Mouse (Mus musculus) MEL (cell line): ENCODE results near the gene Gabrb3. TPM values are rescaled to one million over a fixed set of nuclear protein-coding genes. Genes with fewer than 3 reads are reported as not detected.

Source experiments
- DNase-seq: peaks from one replicate; pipeline ENCODE4 v3.0.0; 2011; ENCODE audit warnings: low read depth, low spot score
- H3K27ac ChIP-seq: 2 replicates; pipeline ENCODE4 v1.5.1; 2012; ENCODE audit warnings: low read depth, mild to moderate bottlenecking, control low read depth, low read length, moderate library complexity; ENCODE audit not compliant: control insufficient read depth
- H3K27me3 ChIP-seq, 2 experiments: fragments of 150-350 bp in 1 of 2; sonication (generic) in 1 of 2; 2 replicates each; pipeline ENCODE4 v1.6.1; 2012; ENCODE audit warnings: low read length in 2 of 2, mild to moderate bottlenecking in 2 of 2, improper control_type of control experiment in 1 of 2, moderate library complexity in 1 of 2; ENCODE audit not compliant: insufficient read depth in 2 of 2, control insufficient read depth in 1 of 2
- H3K36me3 ChIP-seq, 2 experiments: 2 replicates each; pipeline ENCODE4 v1.6.1; 2012 to 2014; ENCODE audit warnings: low read length in 2 of 2, improper control_type of control experiment in 1 of 2, inconsistent platforms in 1 of 2, mild to moderate bottlenecking in 1 of 2; ENCODE audit not compliant: insufficient read depth in 2 of 2, control insufficient read depth in 1 of 2
- H3K4me1 ChIP-seq, 2 experiments: fragments of 150-350 bp in 1 of 2; sonication (generic) in 1 of 2; 2 replicates each; pipeline ENCODE4 v1.6.1; 2012; ENCODE audit warnings: low read length in 2 of 2, improper control_type of control experiment in 1 of 2, mild to moderate bottlenecking in 1 of 2; ENCODE audit not compliant: insufficient read depth in 2 of 2, control insufficient read depth in 1 of 2
- H3K4me3 ChIP-seq, 2 experiments: fragments of 150-350 bp in 1 of 2; sonication (generic) in 1 of 2; 2 replicates each; pipeline ENCODE4 v1.5.1; 2012; ENCODE audit warnings: low read depth in 2 of 2, low read length in 2 of 2, mild to moderate bottlenecking in 2 of 2, moderate library complexity in 2 of 2, control low read depth in 1 of 2, improper control_type of control experiment in 1 of 2; ENCODE audit not compliant: control insufficient read depth in 1 of 2, insufficient read depth in 1 of 2
- H3K79me2 ChIP-seq: 2 replicates; pipeline ENCODE4 v1.6.1; 2012; ENCODE audit warnings: mild to moderate bottlenecking, low read length, moderate library complexity; ENCODE audit not compliant: control insufficient read depth, poor library complexity, insufficient read depth
- H3K9ac ChIP-seq: 2 replicates; pipeline ENCODE4 v1.6.1; 2012; ENCODE audit warnings: low read depth, mild to moderate bottlenecking, control low read depth, low read length, moderate library complexity; ENCODE audit not compliant: control insufficient read depth, poor library complexity, severe bottlenecking
- H3K9me3 ChIP-seq: fragments of 150-350 bp; sonication (generic); replicated peaks from 2 replicates; pipeline ENCODE4 v1.6.1; 2012; ENCODE audit warnings: mild to moderate bottlenecking, low read length, improper control_type of control experiment, moderate library complexity; ENCODE audit not compliant: insufficient read depth
- CTCF ChIP-seq, 3 experiments: IDR thresholded peaks in 2 of 3; conservative IDR thresholded peaks in 1 of 3; 2 replicates each; pipeline ENCODE4 v1.5.1; 2011 to 2012; ENCODE audit warnings: low read length in 3 of 3, low read depth in 2 of 3, mild to moderate bottlenecking in 2 of 3, improper control_type of control experiment in 1 of 3, inconsistent platforms in 1 of 3, mixed read lengths in 1 of 3, moderate library complexity in 1 of 3; ENCODE audit not compliant: control insufficient read depth in 1 of 3, insufficient read depth in 1 of 3, poor library complexity in 1 of 3, severe bottlenecking in 1 of 3
- ELF1 ChIP-seq: IDR thresholded peaks from 2 replicates; pipeline ENCODE4 v1.6.1; 2014; ENCODE audit warnings: low read depth, mild to moderate bottlenecking, inconsistent platforms, low read length, improper control_type of control experiment, moderate library complexity
- ETS1 ChIP-seq: IDR thresholded peaks from 2 replicates; pipeline ENCODE4 v1.6.1; 2012; ENCODE audit warnings: low read depth, mild to moderate bottlenecking, inconsistent platforms, low read length, improper control_type of control experiment, moderate library complexity
- MAFK ChIP-seq: IDR thresholded peaks from 2 replicates; pipeline ENCODE4 v1.6.1; 2011; ENCODE audit warnings: low read depth, mild to moderate bottlenecking, low read length, improper control_type of control experiment, borderline replicate concordance
- MAX ChIP-seq: IDR thresholded peaks from 2 replicates; pipeline ENCODE4 v1.6.1; 2011; ENCODE audit warnings: low read length, improper control_type of control experiment
- MAZ ChIP-seq: IDR thresholded peaks from 2 replicates; pipeline ENCODE4 v1.6.1; 2012; ENCODE audit warnings: low read depth, mild to moderate bottlenecking, inconsistent platforms, low read length, improper control_type of control experiment
- MYB ChIP-seq: IDR thresholded peaks from 2 replicates; pipeline ENCODE4 v1.6.1; 2011; ENCODE audit warnings: mild to moderate bottlenecking, low read depth, low read length, improper control_type of control experiment
- MYC ChIP-seq: IDR thresholded peaks from 2 replicates; pipeline ENCODE4 v1.6.1; 2011; ENCODE audit warnings: low read depth, mild to moderate bottlenecking, low read length, improper control_type of control experiment, moderate library complexity
- POLR2AphosphoS2 ChIP-seq: IDR thresholded peaks from 2 replicates; pipeline ENCODE4 v1.6.1; 2011; ENCODE audit warnings: low read length, improper control_type of control experiment
- SIN3A ChIP-seq: IDR thresholded peaks from 2 replicates; pipeline ENCODE4 v1.6.1; 2012; ENCODE audit warnings: low read length, improper control_type of control experiment, inconsistent platforms
- TAL1 ChIP-seq: IDR thresholded peaks from 2 replicates; pipeline ENCODE4 v1.6.1; 2012; ENCODE audit warnings: mild to moderate bottlenecking, inconsistent platforms, low read length, moderate library complexity, mixed read lengths
- TCF12 ChIP-seq: IDR thresholded peaks from 2 replicates; pipeline ENCODE4 v1.6.1; 2014; ENCODE audit warnings: low read depth, mild to moderate bottlenecking, inconsistent platforms, low read length, improper control_type of control experiment, moderate library complexity
- UBTF ChIP-seq: IDR thresholded peaks from 2 replicates; pipeline ENCODE4 v1.6.1; 2012; ENCODE audit warnings: low read depth, mild to moderate bottlenecking, inconsistent platforms, low read length, improper control_type of control experiment, moderate library complexity, borderline replicate concordance; ENCODE audit not compliant: insufficient read depth
- USF2 ChIP-seq, 2 experiments: IDR thresholded peaks; 2 replicates each; pipeline ENCODE4 v1.6.1; 2011 to 2012; ENCODE audit warnings: improper control_type of control experiment in 2 of 2, low read length in 2 of 2, borderline replicate concordance in 1 of 2, inconsistent platforms in 1 of 2, low read depth in 1 of 2, mild to moderate bottlenecking in 1 of 2; ENCODE audit not compliant: insufficient read depth in 1 of 2
- ZKSCAN1 ChIP-seq: IDR thresholded peaks from 2 replicates; pipeline ENCODE4 v1.6.1; 2012; ENCODE audit warnings: low read depth, mild to moderate bottlenecking, inconsistent platforms, low read length, improper control_type of control experiment, moderate library complexity
- ZMIZ1 ChIP-seq: IDR thresholded peaks from 2 replicates; pipeline ENCODE4 v1.6.1; 2012; ENCODE audit warnings: low read depth, mild to moderate bottlenecking, inconsistent platforms, low read length, improper control_type of control experiment, moderate library complexity
- polyA plus RNA-seq, 2 experiments: library from polyadenylated mRNA; stranded (reverse) in 1 of 2; unstranded in 1 of 2; fragments of >175 nt in 1 of 2; fragments of >200 nt in 1 of 2; gene quantifications; 2 replicates each; pipeline versions ENCODE4 v1.2.1 to v1.2.4; 2012; ENCODE audit warnings: low replicate concordance in 2 of 2, low read depth in 1 of 2; ENCODE audit not compliant: insufficient read length in 2 of 2, insufficient read depth in 1 of 2, missing spikeins in 1 of 2
- total RNA-seq: library from RNA; depleted of rRNA; stranded (reverse); fragments of 300-350 nt; gene quantifications from 2 replicates; pipeline ENCODE4 v1.2.3, GENCODE M21; 2012

Gabrb3 gene
- total and polyA plus RNA-seq, 3 experiments, result not detected

DNA sequence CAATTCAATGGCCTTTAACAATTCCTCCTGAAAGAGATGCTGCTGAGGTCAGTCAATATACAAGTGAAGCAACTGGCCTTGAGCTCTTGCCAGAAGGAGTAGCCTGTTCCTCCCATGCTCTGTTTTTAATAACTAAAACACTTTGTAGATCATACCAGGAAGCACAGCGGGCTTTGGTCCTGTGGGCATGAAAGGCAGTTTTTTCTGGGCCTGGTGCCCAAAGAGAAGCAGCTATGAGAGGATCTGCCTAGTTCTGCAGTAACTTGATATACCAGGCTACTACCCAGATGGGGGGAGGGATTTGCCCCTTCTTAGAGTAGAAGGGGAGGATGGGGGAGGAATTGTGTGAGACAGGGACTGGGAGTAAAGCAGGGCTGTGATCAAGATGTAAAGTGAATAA, 284.1 kb downstream of the Gabrb3 start:
- Histone ChIP-seq H3K4me1 (no peaks in the 10 kb centered on the region), H3K27me3 (no peaks in the 10 kb centered on the region), H3K9ac (no peak overlapping the region), H3K36me3 (no peaks in the 10 kb centered on the region), H3K27ac (no peak overlapping the region), H3K9me3 (no peaks in the 10 kb centered on the region), H3K79me2 (no peaks in the 10 kb centered on the region), H3K4me3 (no peak overlapping the region)
- no peak for DNase-seq
- TF ChIP-seq MYB (no peak), MAX (no peak), USF2 (IDR thresholded peaks at IDR 0.05; ENCODE audit: borderline replicate concordance in 1 of 2, insufficient read depth in 1 of 2, low read depth in 1 of 2, low read length in 2 of 2) (no peak), POLR2AphosphoS2 (no peak), ZMIZ1 (no peak), TAL1 (no peak), UBTF (no peak), ZKSCAN1 (no peak), CTCF (IDR thresholded peaks at IDR 0.05 in 2 of 3, conservative IDR thresholded peaks at IDR 0.05 in 1 of 3; ENCODE audit: control insufficient read depth in 1 of 3, insufficient read depth in 1 of 3, low read depth in 2 of 3, low read length in 3 of 3, poor library complexity in 1 of 3, severe bottlenecking in 1 of 3) (no peak), MAFK (no peak)

- Histone ChIP-seq H3K36me3 (no peaks in the 10 kb centered on the region), H3K79me2 (no peaks in the 10 kb centered on the region), H3K4me3 (no peak overlapping the region), H3K9ac (no peak overlapping the region), H3K27me3 (no peaks in the 10 kb centered on the region), H3K9me3 (no peaks in the 10 kb centered on the region), H3K4me1 (no peaks in the 10 kb centered on the region), H3K27ac (no peak overlapping the region)
- TF ChIP-seq MAFK (no peak), ETS1 (no peak), TCF12 (no peak), SIN3A (no peak), MYB (no peak), MYC (no peak), ELF1 (no peak), USF2 (IDR thresholded peaks at IDR 0.05; ENCODE audit: borderline replicate concordance in 1 of 2, insufficient read depth in 1 of 2, low read depth in 1 of 2, low read length in 2 of 2) (no peak), ZMIZ1 (no peak), MAZ (no peak)
- DNase-seq, result no peak
Measured at GRCm38 (mm10) chr7:57706092-57706491, 286.6 kb downstream of the Gabrb3 start.
